Mouse (Mus musculus) lung, postnatal 0 days (tissue): ENCODE measurements at regions not wholly inside any gene's neighbourhood (a gene's known extent, or its start where the extent isn't known, plus 50 kb on each side); places are given as distances from the start of the nearest gene placed in this dataset.

Source experiments
- CTCF ChIP-seq: IDR thresholded peaks from 2 replicates; pipeline ENCODE4 v1.5.1; 2016; ENCODE audit warnings: antibody characterized with exemption, mild to moderate bottlenecking
- EP300 ChIP-seq: IDR thresholded peaks from 2 replicates; pipeline ENCODE4 v1.6.1; 2016; ENCODE audit warnings: antibody characterized with exemption, mild to moderate bottlenecking, control low read depth

- TF ChIP-seq CTCF: no peak
- no peak for TF ChIP-seq EP300
These were observed 2513.4 kb upstream of the 5930422O12Rik start for GRCm38 (mm10) chr8:30915127-30915526.
